Comparison of ENCODE assay signal across 8 mouse cellular contexts in genomic region chr10:128094340-128094968, GRCm38 (mm10). TPM values are rescaled to one million over a fixed set of nuclear protein-coding genes. Genes with fewer than 3 reads are reported as not detected.
DNase-seq lines count a peak whose midpoint lies in the region; ATAC-seq lines count a peak whose summit lies in the region.

No protein-coding gene starts in this region.

- H3K9ac ChIP-seq in limb, embryonic 12.5 days (replicated peaks), result peak overlapping the region; percentile 27; the same call in 1 of the 2 replicates
- peak overlapping the region; percentile 8; the same call in 1 of the 2 replicates for H3K9ac ChIP-seq in midbrain, embryonic 13.5 days (replicated peaks)

- peak; percentile 69 for DNase-seq in cerebellum, adult 11 months
- peak; percentile 62 to 71 for DNase-seq in cerebellum, postnatal 36 days
- peak; percentile 70 to 80 for DNase-seq in gastrocnemius, adult 8-10 months (ENCODE audit: low spot score in 2 of 2)
- peak; percentile 96 for DNase-seq in induced T-regulatory cell, adult 2 months (ENCODE audit: low read depth)
- DNase-seq in spleen, postnatal 10 days (ENCODE audit: low spot score in 2 of 2), result peak; percentile 86 to 97

- no peak for ATAC-seq in cerebellum, adult (ENCODE audit: insufficient number of reproducible peaks, low FRiP score, low TSS enrichment)
- ATAC-seq in limb, embryonic 12.5 days (ENCODE audit: insufficient number of reproducible peaks, insufficient read depth, low FRiP score, low TSS enrichment, low read depth), result peak; percentile 34; the same call in 1 of the 2 replicates
- ATAC-seq in midbrain, embryonic 13.5 days, result peak; percentile 41

- H3K4me1 ChIP-seq in limb, embryonic 12.5 days (replicated peaks), result peaks cover 52% of the 10 kb centered on the region
- peaks cover 58% of the 10 kb centered on the region for H3K4me1 ChIP-seq in midbrain, embryonic 13.5 days (replicated peaks)

- H3K27me3 ChIP-seq in limb, embryonic 12.5 days, result no peaks in the 10 kb centered on the region
- H3K27me3 ChIP-seq in midbrain, embryonic 13.5 days, result no peaks in the 10 kb centered on the region

- no peaks in the 10 kb centered on the region for H3K9me3 ChIP-seq in limb, embryonic 12.5 days
- H3K9me3 ChIP-seq in midbrain, embryonic 13.5 days, result no peaks in the 10 kb centered on the region

- WGBS in limb, embryonic 12.5 days, result 14% methylated on average over 19 of the region's 19 CpGs
- 9% methylated on average over 19 of the region's 19 CpGs for WGBS in midbrain, embryonic 13.5 days

- H3K4me3 ChIP-seq in limb, embryonic 12.5 days (replicated peaks), result peak overlapping the region; percentile 85
- peak overlapping the region; percentile 71 for H3K4me3 ChIP-seq in midbrain, embryonic 13.5 days (replicated peaks)

- H3K36me3 ChIP-seq in limb, embryonic 12.5 days, result peaks cover 10% of the 10 kb centered on the region
- H3K36me3 ChIP-seq in midbrain, embryonic 13.5 days, result peaks cover 14% of the 10 kb centered on the region

- peak overlapping the region; percentile 85 for H3K4me2 ChIP-seq in limb, embryonic 12.5 days
- H3K4me2 ChIP-seq in midbrain, embryonic 13.5 days (replicated peaks), result peak overlapping the region; percentile 92

- H3K27ac ChIP-seq in limb, embryonic 12.5 days, result peak overlapping the region; percentile 45
- H3K27ac ChIP-seq in midbrain, embryonic 13.5 days, result peak overlapping the region; percentile 51; the same call in 1 of the 2 replicates

RNA-seq across cellular contexts. Expression of gene Baz2a, which starts 3.1 kb away (rescaled TPM):
- 10 to 100 TPM; 11.3 to 13.9 (median 12.6) TPM for total RNA-seq in gastrocnemius, adult 8-10 months (2022)
- polyA plus RNA-seq in limb, embryonic 12.5 days (2016; fragmentation: Nextera tagmentation; extraction: Ambion mirVana), result 8.6 and 9.5 TPM in 2 replicates
- polyA plus RNA-seq in midbrain, embryonic 13.5 days (2015; fragmentation: Nextera tagmentation; extraction: Ambion mirVana), result 13.8 and 13.9 TPM in 2 replicates

RNA-seq across cellular contexts. Expression of gene Atp5b, which starts 11.4 kb away (rescaled TPM):
- total RNA-seq in gastrocnemius, adult 8-10 months (2022), result 1,000 to 10,000 TPM; 3,262 to 3,916 (median 3,403) TPM
- polyA plus RNA-seq in limb, embryonic 12.5 days (2016; fragmentation: Nextera tagmentation; extraction: Ambion mirVana), result 2,018 and 2,026 TPM in 2 replicates
- 2,005 and 2,018 TPM in 2 replicates for polyA plus RNA-seq in midbrain, embryonic 13.5 days (2015; fragmentation: Nextera tagmentation; extraction: Ambion mirVana)

RNA-seq across cellular contexts. Expression of gene Ptges3, which starts 35.7 kb away (rescaled TPM):
- 10 to 100 TPM; 70.5 to 81.9 (median 74.5) TPM for total RNA-seq in gastrocnemius, adult 8-10 months (2022)
- 567 and 594 TPM in 2 replicates for polyA plus RNA-seq in limb, embryonic 12.5 days (2016; fragmentation: Nextera tagmentation; extraction: Ambion mirVana)
- 443 and 496 TPM in 2 replicates for polyA plus RNA-seq in midbrain, embryonic 13.5 days (2015; fragmentation: Nextera tagmentation; extraction: Ambion mirVana)

RNA-seq across cellular contexts. Expression of gene Naca, which starts 59.1 kb away (rescaled TPM):
- total RNA-seq in gastrocnemius, adult 8-10 months (2022), result 100 to 1,000 TPM; 367 to 418 (median 380) TPM
- polyA plus RNA-seq in limb, embryonic 12.5 days (2016; fragmentation: Nextera tagmentation; extraction: Ambion mirVana), result 916 and 923 TPM in 2 replicates
- 643 and 661 TPM in 2 replicates for polyA plus RNA-seq in midbrain, embryonic 13.5 days (2015; fragmentation: Nextera tagmentation; extraction: Ambion mirVana)
